ENCODE assay signal across 9 mouse cellular contexts in the genomic region with DNA sequence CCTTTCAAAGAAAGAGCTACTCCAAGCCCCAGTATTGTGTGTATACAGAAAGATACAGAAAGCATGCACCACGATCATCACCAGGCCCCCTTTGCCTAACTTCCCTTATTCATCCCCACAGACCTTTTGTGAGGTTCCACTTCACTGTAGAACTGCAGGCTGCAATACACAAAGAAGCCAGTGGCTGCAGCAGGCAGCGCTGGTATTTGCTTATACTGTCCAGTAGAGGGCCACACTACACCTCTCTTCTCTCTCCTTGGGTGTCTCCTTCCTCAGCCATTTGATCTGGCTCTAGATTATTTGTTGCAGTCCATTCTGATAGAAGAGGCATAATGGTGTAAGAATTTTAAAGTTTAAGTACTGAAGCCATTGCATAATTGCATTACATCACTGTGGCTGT. TPM values are rescaled to one million over a fixed set of nuclear protein-coding genes. Genes with fewer than 3 reads are reported as not detected.
DNase-seq lines count a peak whose midpoint lies in the region; ATAC-seq lines count a peak whose summit lies in the region.
"Had no signal": no experiment of that assay in that cellular context is flagged by ENCODE, and none has a peak within 500 bp of the region (broad histone marks: within the 10 kb centered on the region; RNA-seq: fewer than 3 reads in every experiment).

No protein-coding gene starts in this region.

- H3K4me1 ChIP-seq in liver, embryonic 13.5 days (replicated peaks): 0 out of 2 replicates have a peak, but pooled peaks cover 6% of the 10 kb centered on the region

- no peaks in the 10 kb centered on the region for H3K36me3 ChIP-seq in liver, embryonic 13.5 days

- H3K9ac ChIP-seq in liver, embryonic 13.5 days: no peak overlapping the region

- no peak overlapping the region for H3K4me2 ChIP-seq in liver, embryonic 13.5 days

- peak; percentile 88 for DNase-seq in 3T3-L1 (ENCODE audit: low read depth, low spot score)
- peak; percentile 72 for DNase-seq in MEL-GATA-1-ER (ENCODE audit: extremely low read depth, low read depth)
- peak; percentile 46 to 68 for DNase-seq in cerebellum, postnatal 4 days (ENCODE audit: low spot score in 2 of 2)
- DNase-seq in kidney, postnatal 10 days: peak; percentile 77
- peak; percentile 22 for DNase-seq in liver, embryonic 13.5 days
- peak; percentile 60 for DNase-seq in neural tube, embryonic 10.5 days (ENCODE audit: extremely low spot score, low spot score)
- peak; percentile 76 for DNase-seq in thymus, postnatal 0 days (ENCODE audit: low spot score)

- no peak overlapping the region for H3K4me3 ChIP-seq in liver, embryonic 13.5 days (replicated peaks)
- H3K4me3 ChIP-seq: erythroblast, embryonic 14.5 days had no signal

- H3K27ac ChIP-seq in liver, embryonic 13.5 days: no peak overlapping the region

- 0% methylated on average over 2 of the region's 2 CpGs for WGBS in liver, embryonic 13.5 days (ENCODE audit: insufficient replicate concordance)

- no peaks in the 10 kb centered on the region for H3K27me3 ChIP-seq in liver, embryonic 13.5 days

- peak; percentile 89 for ATAC-seq in granulocyte monocyte progenitor cell, adult 5-6 weeks (replicated peaks; ENCODE audit: poor library complexity, severe bottlenecking)
- ATAC-seq in liver, embryonic 13.5 days (ENCODE audit: low read depth): no peak

- H3K9me3 ChIP-seq in liver, embryonic 13.5 days (replicated peaks): 0 out of 2 replicates have a peak, but pooled peaks cover 4% of the 10 kb centered on the region

RNA-seq across cellular contexts. Expression of gene Ttc30a1, which starts 3.4 kb away (rescaled TPM):
- 0.73 and 0.98 TPM in 2 replicates for total RNA-seq in granulocyte monocyte progenitor cell, adult 5-6 weeks (2014; fragmentation: Nextera tagmentation)
- total RNA-seq in granulocyte monocyte progenitor cell, adult 5-6 weeks (2017): 4.1 and 4.5 TPM in 2 replicates
- polyA plus RNA-seq in liver, embryonic 13.5 days (2015; fragmentation: Nextera tagmentation; extraction: Ambion mirVana): 1.4 and 1.6 TPM in 2 replicates
- polyA plus RNA-seq in thymus, postnatal 0 days (2015; fragmentation: Nextera tagmentation; extraction: Ambion mirVana): 4.1 and 4.7 TPM in 2 replicates
- polyA plus RNA-seq: erythroblast, embryonic 14.5 days had no signal

RNA-seq across cellular contexts. Expression of gene Ttc30a2, which starts 7.2 kb away (rescaled TPM):
- total RNA-seq in granulocyte monocyte progenitor cell, adult 5-6 weeks (2014; fragmentation: Nextera tagmentation): not detected in 2 replicates
- 0.30 TPM in 1 of 2 replicates, not detected in the other for total RNA-seq in granulocyte monocyte progenitor cell, adult 5-6 weeks (2017)
- polyA plus RNA-seq in liver, embryonic 13.5 days (2015; fragmentation: Nextera tagmentation; extraction: Ambion mirVana): 0.06 and 0.09 TPM in 2 replicates
- polyA plus RNA-seq in thymus, postnatal 0 days (2015; fragmentation: Nextera tagmentation; extraction: Ambion mirVana): 0.22 and 0.34 TPM in 2 replicates
- polyA plus RNA-seq: erythroblast, embryonic 14.5 days had no signal

RNA-seq across cellular contexts. Expression of gene Ttc30b, which starts 46.7 kb away (rescaled TPM):
- total RNA-seq in granulocyte monocyte progenitor cell, adult 5-6 weeks (2014; fragmentation: Nextera tagmentation): 1.1 and 1.4 TPM in 2 replicates
- 1.8 and 3.1 TPM in 2 replicates for total RNA-seq in granulocyte monocyte progenitor cell, adult 5-6 weeks (2017)
- polyA plus RNA-seq in liver, embryonic 13.5 days (2015; fragmentation: Nextera tagmentation; extraction: Ambion mirVana): 1.2 and 1.7 TPM in 2 replicates
- 4.2 and 5.5 TPM in 2 replicates for polyA plus RNA-seq in thymus, postnatal 0 days (2015; fragmentation: Nextera tagmentation; extraction: Ambion mirVana)
- polyA plus RNA-seq: erythroblast, embryonic 14.5 days had no signal

Comparison
In these comparisons a context has a peak if more than half of its experiments do, and no peak if none do; other contexts are left out.
1. DNase-seq: peak in every context shown above with its lines; median percentile 88 in 3T3-L1; 77 in kidney, postnatal 10 days; 76 in thymus, postnatal 0 days; 72 in MEL-GATA-1-ER; 60 in neural tube, embryonic 10.5 days; 57 in cerebellum, postnatal 4 days; 22 in liver, embryonic 13.5 days.